8 mouse cellular contexts compared by ENCODE assay signal in the genomic region with DNA sequence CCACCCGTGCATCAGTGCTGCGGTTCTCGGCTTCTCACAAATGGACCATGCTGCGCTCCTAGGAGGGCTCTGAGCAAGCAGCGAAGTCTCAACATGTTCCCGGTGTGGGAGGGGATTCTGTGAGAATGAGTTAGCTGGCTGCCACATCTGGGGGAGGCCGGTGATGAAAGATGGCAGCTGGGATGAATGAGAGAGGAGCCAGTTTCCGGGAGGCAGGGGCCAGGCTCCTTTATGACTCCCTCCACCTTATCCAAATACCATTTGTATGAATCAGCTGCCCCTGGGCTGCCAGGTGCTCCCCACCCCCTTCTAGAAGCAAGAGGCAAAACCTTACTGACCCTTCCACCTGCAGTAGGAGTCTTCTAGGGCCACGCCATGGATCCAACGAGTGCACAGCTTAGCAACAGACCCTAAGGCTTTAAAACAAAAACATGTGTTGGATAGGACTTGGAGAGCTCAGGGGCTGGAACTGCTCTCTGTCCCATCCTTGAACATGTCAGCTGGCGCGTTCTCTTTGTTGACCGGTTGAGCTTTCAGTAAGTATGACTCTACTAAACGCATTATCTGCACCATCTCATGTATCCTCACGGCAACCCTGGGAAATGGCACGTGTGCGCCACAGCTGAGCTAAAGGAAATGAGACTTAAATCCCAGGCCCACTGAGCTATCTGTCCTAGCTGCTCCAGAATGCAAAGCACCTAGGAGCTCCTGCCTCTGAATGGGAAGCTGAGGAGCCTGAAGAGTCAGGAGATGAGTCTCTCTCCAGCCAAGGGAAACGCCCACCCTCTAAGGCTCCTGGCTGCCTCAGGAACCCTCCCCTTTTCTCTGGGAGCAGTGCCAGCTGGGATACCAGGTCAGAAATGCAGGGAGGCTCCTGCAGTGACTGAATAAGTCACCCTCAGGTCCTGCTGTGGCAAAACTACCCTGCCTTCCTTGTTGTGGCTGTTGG. TPM values are rescaled to one million over a fixed set of nuclear protein-coding genes. Genes with fewer than 3 reads are reported as not detected.
A peak's percentile ranks its signal among the peaks of the same experiment; 100 is the strongest.
DNase-seq lines count a peak whose midpoint lies in the region; TF ChIP-seq lines count a peak whose summit lies in the region.

No protein-coding gene starts in this region.

- intact Hi-C loops in left cerebral cortex, adult 2 months (cut with DNase I), result no loop called here
- intact Hi-C loops in left cerebral cortex, postnatal 4 days (cut with DNase I), result no loop called here

- no peak for TF ChIP-seq CTCF in left cerebral cortex, adult 2 months (IDR thresholded peaks at IDR 0.05)

- no peak overlapping the region for H3K4me3 ChIP-seq in left cerebral cortex, adult 2 months

- H3K27ac ChIP-seq in left cerebral cortex, adult 2 months, result no peak overlapping the region

- DNase-seq in 3134 (ENCODE audit: extremely low read depth, insufficient read length, low spot score) (peak; percentile 65), NIH3T3 (ENCODE audit: low read depth) (peak; percentile 51)
- DNase-seq in heart, adult 9 months (ENCODE audit: low spot score in 2 of 2), result peak; percentile 76 to 84
- peak; percentile 61 for DNase-seq in kidney, postnatal 14 days
- no peak for DNase-seq in layer of hippocampus, postnatal 25 days (ENCODE audit: extremely low spot score in 1 of 2, low spot score in 1 of 2)
- DNase-seq in layer of hippocampus, postnatal 14 days (ENCODE audit: low spot score in 2 of 2), result no peak
- DNase-seq in left cerebral cortex, adult 2 months (ENCODE audit: extremely low spot score in 1 of 2, low spot score in 2 of 2), result no peak
- no peak for DNase-seq in left cerebral cortex, postnatal 4 days

RNA-seq across cellular contexts. Expression of a gene that starts 30.9 kb away (rescaled TPM):
- total RNA-seq in layer of hippocampus, postnatal 25 days (2021), result 10 to 100 TPM; 11.2 to 15.9 TPM
- 1 to 10 TPM; 8.8 to 9.0 TPM for total RNA-seq in layer of hippocampus, postnatal 14 days (2021)
- 1 to 10 TPM; 5.7 to 9.1 TPM for total RNA-seq in left cerebral cortex, adult 2 months (2021)
- 1 to 10 TPM; 6.2 to 8.4 TPM for total RNA-seq in left cerebral cortex, postnatal 4 days (2021)

Comparison
In these comparisons a context has a peak if more than half of its experiments do, and no peak if none do; other contexts are left out.
1. DNase-seq: peak in 3134 (single experiment), NIH3T3 (single experiment), heart, adult 9 months (2 of 2) and kidney, postnatal 14 days (single experiment); none in layer of hippocampus, postnatal 25 days (0 of 2), layer of hippocampus, postnatal 14 days (0 of 2), left cerebral cortex, adult 2 months (0 of 2) and left cerebral cortex, postnatal 4 days (single experiment).